Mouse (Mus musculus) embryonic fibroblast, embryonic 13.5 days (primary cell): ENCODE results near the gene Gm12830.

Experiments used
- CTCF ChIP-seq: IDR thresholded peaks from 2 replicates; pipeline ENCODE4 v1.5.1; 2011; ENCODE audit warnings: mild to moderate bottlenecking, control low read depth, low read length, moderate library complexity, borderline replicate concordance; ENCODE audit not compliant: insufficient read depth
- POLR2A ChIP-seq: IDR thresholded peaks from 2 replicates; pipeline ENCODE4 v1.6.1; 2011; ENCODE audit warnings: low read depth, mild to moderate bottlenecking, control low read depth, low read length, moderate library complexity

DNA sequence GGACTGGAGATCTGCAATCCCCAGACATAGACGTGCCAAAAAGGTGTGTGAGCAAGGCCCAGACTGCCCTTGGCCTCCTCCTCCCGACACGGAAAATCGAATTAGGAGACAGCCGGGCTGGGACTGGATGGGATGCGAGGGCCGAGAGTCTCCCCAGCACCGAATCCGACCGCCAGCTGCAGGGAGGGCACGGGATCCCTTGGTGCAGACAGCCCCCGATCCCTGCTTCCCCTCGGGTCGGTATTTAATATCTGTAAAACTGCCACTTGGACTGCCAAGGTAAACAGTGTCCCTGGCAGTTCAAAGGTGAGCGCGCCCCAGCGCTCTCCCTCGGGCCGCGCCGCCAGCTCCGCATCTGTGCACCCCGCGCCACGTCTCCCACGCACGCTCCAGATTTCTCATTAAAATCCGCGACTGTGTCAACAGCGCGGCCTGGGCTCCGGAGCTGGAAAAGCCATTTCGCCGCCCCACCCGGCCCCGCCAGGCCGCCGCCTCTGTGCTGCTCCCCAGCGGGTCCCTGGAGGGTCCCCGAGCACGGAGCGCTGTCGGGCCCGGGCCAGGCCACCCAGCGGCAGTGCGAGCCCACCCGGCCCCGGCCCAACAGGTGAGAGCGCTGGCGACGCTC lies 21.7 kb downstream of the Gm12830 start:
- TF ChIP-seq POLR2A, result no peak
- TF ChIP-seq CTCF, result no peak
